ENCODE assay signal across 8 mouse cellular contexts in the genomic region with DNA sequence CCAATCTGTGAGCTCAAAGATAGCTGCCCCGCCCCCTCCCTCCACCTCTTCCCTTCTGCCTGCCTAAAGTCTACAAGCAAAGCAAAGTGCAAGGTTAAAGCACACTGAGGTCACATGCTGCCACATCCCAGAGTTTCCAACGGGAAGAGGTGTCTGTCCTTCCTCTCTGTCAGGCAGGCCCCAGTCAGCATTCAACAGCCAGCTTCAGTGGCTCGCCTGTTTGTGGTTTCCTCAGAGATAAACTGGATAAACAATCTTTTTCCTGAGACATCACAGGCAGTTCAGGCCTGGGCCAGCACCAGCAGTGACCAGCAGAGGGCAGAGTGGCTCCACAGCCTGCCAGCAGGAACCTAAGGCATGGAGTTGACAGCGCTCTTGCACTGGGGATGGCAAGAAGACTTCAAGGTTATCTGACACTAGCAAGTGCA. TPM values are rescaled to one million over a fixed set of nuclear protein-coding genes. Genes with fewer than 3 reads are reported as not detected.
DNase-seq lines count a peak whose midpoint lies in the region; ATAC-seq and TF ChIP-seq lines count a peak whose summit lies in the region.

No protein-coding gene starts in this region.

- TF ChIP-seq CTCF in ES-Bruce4 (IDR thresholded peaks at IDR 0.05; ENCODE audit: low read depth, low read length): peak; percentile 99

- no peaks in the 10 kb centered on the region for H3K9me3 ChIP-seq in ES-Bruce4 (replicated peaks; ENCODE audit: control insufficient read depth, insufficient read depth, low read length, poor library complexity, severe bottlenecking)
- H3K9me3 ChIP-seq in forebrain, embryonic 16.5 days (ENCODE audit: control insufficient read depth, low read length): 0 out of 2 replicates have a peak, but pooled peaks cover 2% of the 10 kb centered on the region
- no peaks in the 10 kb centered on the region for H3K9me3 ChIP-seq in neural tube, embryonic 15.5 days (replicated peaks)

- 25% methylated on average over 4 of the region's 4 CpGs for WGBS in forebrain, embryonic 16.5 days
- WGBS in neural tube, embryonic 15.5 days: 31% methylated on average over 4 of the region's 4 CpGs

- no peak overlapping the region for H3K4me2 ChIP-seq in forebrain, embryonic 16.5 days (ENCODE audit: low read length)
- no peak overlapping the region for H3K4me2 ChIP-seq in neural tube, embryonic 15.5 days

- no peaks in the 10 kb centered on the region for H3K27me3 ChIP-seq in ES-Bruce4 (ENCODE audit: control insufficient read depth, insufficient read depth, low read length, poor library complexity, severe bottlenecking)
- no peaks in the 10 kb centered on the region for H3K27me3 ChIP-seq in forebrain, embryonic 16.5 days (replicated peaks; ENCODE audit: control insufficient read depth, insufficient read depth, low read length)
- no peaks in the 10 kb centered on the region for H3K27me3 ChIP-seq in neural tube, embryonic 15.5 days (replicated peaks)

- no peak overlapping the region for H3K9ac ChIP-seq in ES-Bruce4 (ENCODE audit: low read depth, poor library complexity, severe bottlenecking)
- H3K9ac ChIP-seq in forebrain, embryonic 16.5 days (replicated peaks; ENCODE audit: low read depth, low read length): no peak overlapping the region
- no peak overlapping the region for H3K9ac ChIP-seq in neural tube, embryonic 15.5 days (replicated peaks)

- H3K36me3 ChIP-seq in ES-Bruce4 (ENCODE audit: control insufficient read depth, insufficient read depth, low read length, poor library complexity, severe bottlenecking): 0 out of 2 replicates have a peak, but pooled peaks cover 2% of the 10 kb centered on the region
- no peaks in the 10 kb centered on the region for H3K36me3 ChIP-seq in forebrain, embryonic 16.5 days (ENCODE audit: control insufficient read depth, insufficient read depth)
- H3K36me3 ChIP-seq in neural tube, embryonic 15.5 days: peaks cover under 1% of the 10 kb centered on the region; the same call in 1 of the 2 replicates

- no peak overlapping the region for H3K4me3 ChIP-seq in ES-Bruce4 (ENCODE audit: low read depth, low read length)
- no peak overlapping the region for H3K4me3 ChIP-seq in forebrain, embryonic 16.5 days (replicated peaks; ENCODE audit: low read length)
- no peak overlapping the region for H3K4me3 ChIP-seq in neural tube, embryonic 15.5 days (replicated peaks)

- peaks cover 3% of the 10 kb centered on the region for H3K4me1 ChIP-seq in ES-Bruce4 (ENCODE audit: control insufficient read depth, insufficient read depth, low read length)
- H3K4me1 ChIP-seq in forebrain, embryonic 16.5 days (replicated peaks; ENCODE audit: control insufficient read depth, insufficient read depth, low read length): no peaks in the 10 kb centered on the region
- peaks cover 6% of the 10 kb centered on the region; the same call in 1 of the 2 replicates for H3K4me1 ChIP-seq in neural tube, embryonic 15.5 days

- peak; percentile 83; the same call in 1 of the 2 replicates for ATAC-seq in cerebellum, adult (ENCODE audit: insufficient number of reproducible peaks, low FRiP score, low TSS enrichment)
- ATAC-seq in forebrain, embryonic 16.5 days: peak; percentile 79
- ATAC-seq in neural tube, embryonic 15.5 days (ENCODE audit: low FRiP score): peak; percentile 84

- intact Hi-C loops in heart, postnatal 25 days (cut with DNase I): loop anchor here (1.0 to 2.0 kb wide), 3 partner anchors 22 to 126 kb away; a partner anchor contains a TSS

- no peak overlapping the region for H3K27ac ChIP-seq in ES-Bruce4 (ENCODE audit: insufficient read depth, low read length)
- no peak overlapping the region for H3K27ac ChIP-seq in forebrain, embryonic 16.5 days (ENCODE audit: low read length)
- H3K27ac ChIP-seq in neural tube, embryonic 15.5 days (replicated peaks): no peak overlapping the region

- TF ChIP-seq POLR2A in ES-Bruce4 (IDR thresholded peaks at IDR 0.05; ENCODE audit: insufficient read depth, low read length): no peak

- peak; percentile 53 for DNase-seq in heart, postnatal 25 days (ENCODE audit: low spot score)
- DNase-seq in layer of hippocampus, adult 18-20 months (ENCODE audit: low spot score in 2 of 2): peak; percentile 80 to 93
- peak; percentile 86 to 90 for DNase-seq in lung, adult 18-20 months
- peak; percentile 47 for DNase-seq in testis, postnatal 14 days (ENCODE audit: low spot score)

- peak; percentile 73 for TF ChIP-seq EP300 in ES-Bruce4 (IDR thresholded peaks at IDR 0.05; ENCODE audit: insufficient read depth, low read depth, low read length)

RNA-seq across cellular contexts. Expression of a gene that starts 22.0 kb away (rescaled TPM):
- 186 and 190 TPM in 2 replicates for polyA plus RNA-seq in ES-Bruce4 (2011; ENCODE audit: insufficient read depth, insufficient read length, low read depth, missing spikeins)
- polyA plus RNA-seq in forebrain, embryonic 16.5 days (2015; fragmentation: Nextera tagmentation; extraction: Ambion mirVana): 110 and 127 TPM in 2 replicates
- total RNA-seq in heart, postnatal 25 days (2021): 10 to 100 TPM; 17.2 to 18.5 TPM
- total RNA-seq in layer of hippocampus, adult 18-20 months (2021): 10 to 100 TPM; 90.1 to 97.5 TPM
- polyA plus RNA-seq in neural tube, embryonic 15.5 days (2015; fragmentation: Nextera tagmentation; extraction: Ambion mirVana): 141 and 158 TPM in 2 replicates

RNA-seq across cellular contexts. Expression of a gene that starts 56.8 kb away (rescaled TPM):
- polyA plus RNA-seq in ES-Bruce4 (2011; ENCODE audit: insufficient read depth, insufficient read length, low read depth, missing spikeins): 17.0 TPM in 2 replicates
- polyA plus RNA-seq in forebrain, embryonic 16.5 days (2015; fragmentation: Nextera tagmentation; extraction: Ambion mirVana): 36.1 and 41.8 TPM in 2 replicates
- total RNA-seq in heart, postnatal 25 days (2021): 10 to 100 TPM; 39.4 to 42.4 TPM
- total RNA-seq in layer of hippocampus, adult 18-20 months (2021): 10 to 100 TPM; 41.6 to 46.5 TPM
- 28.7 and 35.3 TPM in 2 replicates for polyA plus RNA-seq in neural tube, embryonic 15.5 days (2015; fragmentation: Nextera tagmentation; extraction: Ambion mirVana)
